Mouse (Mus musculus) layer of hippocampus, postnatal 14 days (tissue): Measurements from ENCODE around the gene Sh2d7. TPM values are rescaled to one million over a fixed set of nuclear protein-coding genes. Genes with fewer than 3 reads are reported as not detected.
"Not testable (repeated sequence)": the region's sequence is repeated elsewhere in the genome, so short reads cannot be mapped to it uniquely, and the experiment has no call there.

Experiments
- DNase-seq, 2 experiments: peaks; one replicate each; pipeline ENCODE4 v3.0.0; 2021 to 2022; ENCODE audit warnings: low spot score in 2 of 2, mixed read lengths in 1 of 2
- total RNA-seq, 2 experiments: library from RNA; stranded (reverse); gene quantifications; 2 replicates each; pipeline ENCODE4 v1.2.3; 2021

The Sh2d7 gene
- total RNA-seq, 2 experiments from 2014 or later, result 0.18 TPM; not detected in 1

DNA sequence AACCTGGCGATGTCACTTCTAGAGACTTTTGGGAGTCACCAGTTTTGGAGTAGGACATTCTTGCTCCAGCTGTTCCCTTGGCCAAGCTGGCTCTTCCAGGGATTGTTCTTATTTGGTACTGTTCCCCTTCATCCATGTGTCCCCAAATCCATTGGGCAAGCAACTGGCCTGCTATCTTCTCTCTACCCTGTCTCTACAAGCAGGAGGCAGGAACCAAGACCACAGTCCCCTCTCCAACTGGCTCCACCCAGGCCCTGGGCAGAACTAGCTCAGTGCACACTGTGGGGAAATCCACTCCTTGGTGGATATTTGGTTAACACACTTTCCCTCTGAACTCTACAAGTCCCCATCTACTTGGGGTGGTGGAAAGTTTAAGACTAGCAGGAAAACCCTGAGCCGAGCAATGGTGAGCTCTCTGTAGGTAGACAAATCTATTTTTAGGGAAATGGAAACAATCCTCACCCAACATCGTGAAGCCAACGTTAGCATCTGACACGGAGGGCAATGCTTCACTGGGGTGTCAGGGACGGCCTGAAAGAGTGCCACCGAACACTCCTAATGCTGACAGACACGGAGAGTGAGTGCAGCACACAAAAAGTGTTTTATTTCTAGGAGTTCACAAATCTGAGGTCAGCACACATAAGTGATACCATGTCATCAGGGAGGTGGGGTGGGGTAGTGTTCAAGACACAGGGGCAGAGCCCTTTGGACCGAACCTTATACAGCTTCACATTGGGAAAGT, 5.6 kb downstream of the Sh2d7 start:
- DNase-seq, result no peak

DNA sequence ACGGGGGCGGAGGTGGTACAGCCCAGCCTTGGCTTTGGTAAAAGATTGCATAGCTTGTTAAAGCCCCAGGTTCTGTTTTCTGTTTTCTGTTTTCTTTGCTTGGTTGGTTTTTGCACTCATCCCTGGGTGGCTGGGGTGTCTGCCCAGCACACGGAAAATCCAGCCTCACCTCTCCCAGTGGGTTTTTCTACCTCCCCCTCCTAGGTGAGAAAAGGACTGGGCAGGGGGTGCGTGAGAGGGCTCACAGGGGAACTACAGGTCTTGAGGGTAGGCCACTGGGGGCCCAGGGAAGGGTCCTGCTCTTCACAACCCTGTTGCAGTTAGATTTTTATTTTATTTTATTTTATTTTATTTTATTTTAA, 6.2 kb downstream of the Sh2d7 start:
- no peak for DNase-seq

DNA sequence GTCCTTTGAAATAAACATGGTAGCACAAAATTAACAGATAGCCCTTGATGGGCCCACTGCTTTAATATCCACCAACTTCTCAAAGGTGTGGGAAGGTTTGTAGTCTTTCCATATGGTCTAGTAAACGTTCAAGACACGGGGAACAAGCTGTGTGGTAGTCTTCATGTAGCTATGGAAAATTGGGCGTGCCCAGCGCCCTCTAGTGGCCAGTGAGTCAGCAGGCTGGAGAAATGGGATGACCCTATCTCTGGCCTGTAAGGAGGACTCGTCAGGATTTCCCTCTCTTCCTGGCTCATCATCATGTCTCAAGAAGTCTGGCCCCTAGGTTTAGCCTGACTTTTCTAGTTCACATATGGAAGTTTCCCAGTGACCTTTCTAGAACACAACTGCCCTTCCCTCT, 8.8 kb downstream of the Sh2d7 start:
- peak in 1 of 2 experiments; percentile 52 for DNase-seq

DNA sequence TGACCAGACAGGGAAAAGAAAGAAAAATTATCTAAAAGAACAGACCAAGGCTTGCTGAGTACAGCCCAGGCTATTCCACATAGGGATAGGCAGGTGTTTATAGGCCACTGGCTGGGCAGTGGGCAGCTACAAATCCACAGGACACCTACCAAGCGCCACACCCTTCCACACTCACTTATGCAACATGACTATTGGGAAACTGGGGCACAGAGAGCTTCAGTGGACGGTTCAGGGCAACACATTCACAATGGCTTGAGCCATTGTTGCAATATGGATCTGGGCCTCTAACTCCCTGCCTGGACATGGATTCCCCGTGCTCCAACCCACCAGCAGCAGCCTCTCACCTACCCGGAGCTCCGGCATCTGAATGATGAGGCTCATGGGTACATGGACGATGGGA, 10.6 kb downstream of the Sh2d7 start:
- no peak for DNase-seq

DNA sequence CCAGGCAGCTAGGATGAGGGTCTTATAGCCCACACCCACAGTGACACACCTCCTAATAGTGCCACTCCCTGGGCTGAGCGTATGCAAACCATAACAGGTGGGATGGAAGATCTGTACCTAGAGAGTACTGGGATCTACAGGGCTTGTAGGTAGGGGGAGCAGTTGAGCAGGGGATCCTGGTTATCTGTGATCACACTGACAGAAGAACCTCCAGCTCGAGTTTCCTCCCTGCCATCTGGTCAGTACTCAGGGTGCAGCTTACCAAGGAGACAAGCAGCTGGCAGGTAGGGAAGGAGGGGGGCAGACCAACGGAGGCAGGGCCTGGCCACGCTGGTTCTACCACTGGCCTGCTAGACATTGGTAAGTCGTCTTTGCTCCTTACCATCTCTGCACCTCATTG, 13.6 kb downstream of the Sh2d7 start:
- DNase-seq, result no peak

DNA sequence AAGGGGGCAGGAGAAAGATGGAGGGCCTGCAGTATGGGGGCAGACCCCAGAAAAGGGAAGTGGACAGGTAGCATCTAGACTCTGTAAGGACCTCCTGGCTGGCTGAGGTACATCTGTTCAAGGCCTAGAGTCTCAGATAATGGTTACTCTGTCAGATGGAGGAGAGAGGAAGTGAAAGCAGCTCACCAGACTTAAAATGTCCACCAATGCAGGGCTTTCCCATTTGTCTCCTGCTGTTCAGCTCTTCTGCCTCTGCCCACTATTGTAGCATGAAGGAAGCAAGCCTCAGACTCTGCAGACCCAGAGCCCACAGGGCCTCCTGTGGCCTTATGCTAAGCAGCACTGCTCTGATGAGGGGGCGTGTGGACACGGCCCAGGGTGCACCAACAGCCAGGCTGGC, 16.3 kb downstream of the Sh2d7 start:
- DNase-seq, result no peak

DNA sequence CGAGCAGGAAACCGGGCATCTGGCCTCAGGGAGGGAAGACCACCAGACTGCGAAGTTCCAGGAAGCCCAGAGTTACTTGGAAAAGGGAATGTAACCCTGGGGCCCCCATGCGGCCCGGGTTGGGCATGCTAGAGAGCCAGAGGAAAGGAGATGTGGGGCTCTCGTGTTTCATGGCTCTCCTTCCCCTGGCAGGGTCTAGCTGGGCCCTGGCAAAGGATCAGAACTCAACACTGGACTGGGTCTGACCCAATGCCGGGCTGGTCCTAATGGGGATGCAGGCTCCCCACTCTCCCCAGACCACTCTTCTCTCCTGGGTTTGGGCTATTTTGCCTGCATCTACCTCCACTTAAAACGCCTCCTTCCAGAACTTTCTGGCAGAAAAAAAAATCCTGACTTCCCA, 19.9 kb downstream of the Sh2d7 start:
- no peak for DNase-seq

DNA sequence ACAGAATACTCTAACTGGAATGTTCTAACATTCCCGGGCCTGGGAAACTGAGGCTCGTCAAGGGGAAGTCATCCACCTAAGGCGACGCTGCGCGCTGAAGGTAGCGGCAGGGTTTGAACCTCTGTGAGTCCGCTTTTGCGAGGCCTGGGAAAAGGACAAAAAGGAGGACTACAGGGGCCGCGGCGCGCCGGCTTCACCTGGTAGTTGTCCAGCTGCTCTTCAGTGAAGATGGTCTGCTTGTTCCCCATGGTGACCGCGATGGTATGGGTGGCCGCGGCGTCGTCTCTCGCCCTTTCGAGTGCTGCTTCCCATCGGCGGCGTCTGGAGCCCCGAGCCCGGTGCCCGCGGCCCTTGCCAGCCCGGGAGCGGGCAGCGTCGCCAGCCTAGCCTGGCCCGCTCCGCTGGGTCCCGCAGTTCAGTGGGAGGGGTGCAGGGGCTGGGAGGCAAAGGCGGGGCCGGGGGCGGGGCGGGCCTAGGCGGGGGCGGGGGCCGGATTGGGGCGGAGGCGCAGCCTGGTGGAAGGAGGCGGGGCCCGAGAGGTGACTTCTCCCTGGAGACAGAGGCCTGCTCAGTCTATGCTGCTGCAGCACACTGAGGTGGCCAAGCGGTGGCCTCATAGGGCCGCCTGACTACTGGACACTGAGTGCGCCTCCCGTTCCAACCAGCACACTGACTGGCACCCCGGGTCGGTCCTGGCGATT, 21.1 kb downstream of the Sh2d7 start, which contains the start of gene Cib2:
Gene Cib2, minus strand, starts transcription at position 448 of the 701 bp plus-strand sequence.
- DNase-seq, result peak; percentile 54 to 70

DNA sequence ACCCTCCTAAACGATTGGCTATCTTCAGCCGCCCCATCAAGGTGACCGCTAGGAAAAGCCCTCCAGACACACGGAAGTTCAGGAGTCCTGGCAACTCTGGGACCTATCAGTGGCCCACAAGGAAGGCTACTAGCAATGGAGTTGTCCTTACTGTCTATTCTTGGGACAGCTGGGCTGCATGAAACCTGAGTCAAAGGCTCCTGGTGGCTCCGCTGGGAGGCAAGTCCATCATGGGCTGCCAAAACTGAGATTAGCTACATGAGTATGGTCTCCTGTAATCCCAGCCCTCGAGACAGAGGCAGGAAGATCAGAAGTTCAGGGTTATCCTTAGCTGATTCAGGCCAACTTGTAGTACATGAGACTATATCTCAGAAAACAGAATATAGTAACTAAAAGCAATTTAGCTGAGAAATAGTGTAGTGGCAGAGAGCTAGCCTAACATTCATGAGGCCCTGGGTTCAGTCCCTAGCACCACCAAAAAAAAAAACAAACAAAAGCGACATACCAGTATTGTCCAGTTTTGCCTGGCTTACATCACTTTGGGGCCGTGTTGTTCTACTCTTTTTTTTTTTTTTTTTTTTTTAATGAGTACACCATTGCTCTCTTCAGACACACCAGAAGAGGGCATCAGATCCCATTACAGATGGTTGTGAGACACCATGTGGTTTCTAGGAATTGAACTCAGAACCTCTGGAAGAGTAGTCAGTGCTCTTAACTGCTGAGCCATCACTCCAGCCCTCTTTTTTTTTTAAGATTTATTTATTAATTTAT, 22.2 kb downstream of the Sh2d7 start:
- DNase-seq, result no peak

DNA sequence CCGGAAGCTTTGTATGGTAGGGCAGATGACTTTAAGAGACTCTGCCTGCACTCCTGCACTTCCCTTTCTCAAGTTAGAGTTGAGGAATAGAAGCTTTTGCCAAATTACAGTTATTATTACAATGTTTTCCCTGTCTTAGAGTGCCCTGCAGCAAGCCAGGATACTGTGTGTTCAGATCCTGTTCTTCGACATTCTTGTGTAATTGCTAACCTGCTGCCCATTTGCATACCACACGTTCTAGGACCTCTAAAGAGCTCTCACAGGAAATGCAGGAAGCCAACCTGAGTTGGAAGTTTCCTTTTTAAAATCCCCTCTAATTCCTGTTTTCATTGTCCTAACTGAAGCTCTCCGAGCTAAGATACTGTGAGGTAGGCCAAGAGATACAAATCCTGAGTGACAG, 28.2 kb downstream of the Sh2d7 start:
- no peak for DNase-seq

DNA sequence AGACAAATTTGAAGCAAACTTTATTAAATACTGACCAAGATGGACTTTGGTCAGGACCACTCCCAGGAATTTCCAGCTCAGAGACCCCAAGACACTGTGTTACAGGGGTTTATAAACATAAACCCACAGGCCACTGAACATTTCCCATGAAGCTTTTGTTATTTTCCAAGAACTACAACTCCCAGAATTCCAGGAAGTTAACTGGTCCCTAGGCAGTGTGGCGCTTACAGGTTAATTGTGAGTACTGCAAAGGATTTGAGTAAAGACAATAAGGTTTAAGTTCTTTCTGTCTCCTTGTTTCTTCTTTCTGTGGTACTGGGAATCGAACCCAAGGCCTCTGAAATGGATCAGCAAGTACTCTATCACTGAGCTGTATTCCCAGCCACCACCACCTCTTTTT, 29.9 kb downstream of the Sh2d7 start:
- DNase-seq, result no peak

DNA sequence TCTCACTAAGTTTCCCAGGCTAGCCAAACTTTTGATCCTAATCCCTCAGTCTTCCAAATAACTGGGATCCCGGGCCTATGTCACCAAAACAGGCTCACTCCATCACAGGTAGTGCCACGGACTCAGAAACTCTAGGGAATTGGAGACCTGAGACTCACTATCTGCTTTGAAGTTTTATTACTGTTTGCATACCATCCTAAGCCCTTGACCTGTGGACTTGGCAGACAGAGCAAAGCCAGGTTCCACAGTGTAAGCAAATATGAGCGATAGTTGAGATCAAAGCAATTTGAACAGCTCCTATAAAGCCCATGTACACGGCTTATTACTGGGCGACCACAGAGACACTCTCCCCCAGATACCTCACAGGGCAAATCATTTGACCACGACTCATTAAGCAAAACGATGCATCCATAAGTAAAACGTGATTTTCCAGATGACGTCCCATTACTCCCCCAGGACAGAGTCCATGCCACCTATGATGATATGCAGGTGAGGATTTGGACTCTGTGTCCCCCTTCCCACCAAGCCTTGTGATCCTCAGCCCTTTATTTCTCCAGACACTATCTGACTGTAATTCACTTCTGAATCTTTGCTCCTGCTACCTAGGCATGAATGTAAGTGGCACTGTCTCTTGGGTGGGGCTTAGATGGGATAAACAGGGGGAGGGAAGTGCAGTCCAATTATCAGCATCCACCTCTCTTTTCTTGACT, 32.5 kb downstream of the Sh2d7 start:
- no peak for DNase-seq

DNA sequence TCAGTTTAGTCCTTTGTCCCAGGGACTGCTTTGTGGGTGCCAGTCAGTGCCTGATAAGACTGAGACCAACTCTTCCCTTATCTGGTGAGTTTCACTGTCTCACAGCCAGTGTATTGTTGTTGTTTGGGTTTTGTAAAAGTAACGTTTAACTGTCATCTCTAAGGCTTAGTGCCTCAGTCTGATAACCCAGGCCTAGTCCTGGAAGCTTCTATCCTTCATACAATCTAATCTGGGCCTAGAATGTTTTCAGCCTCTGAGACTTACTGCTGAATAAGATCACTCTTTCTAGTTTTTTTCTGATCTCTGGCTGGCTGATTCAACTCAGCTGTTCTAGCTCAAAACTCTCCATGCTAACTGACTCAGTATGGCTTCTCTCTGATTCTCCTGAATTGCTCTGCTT, 44.9 kb downstream of the Sh2d7 start:
- DNase-seq, result no peak

DNA sequence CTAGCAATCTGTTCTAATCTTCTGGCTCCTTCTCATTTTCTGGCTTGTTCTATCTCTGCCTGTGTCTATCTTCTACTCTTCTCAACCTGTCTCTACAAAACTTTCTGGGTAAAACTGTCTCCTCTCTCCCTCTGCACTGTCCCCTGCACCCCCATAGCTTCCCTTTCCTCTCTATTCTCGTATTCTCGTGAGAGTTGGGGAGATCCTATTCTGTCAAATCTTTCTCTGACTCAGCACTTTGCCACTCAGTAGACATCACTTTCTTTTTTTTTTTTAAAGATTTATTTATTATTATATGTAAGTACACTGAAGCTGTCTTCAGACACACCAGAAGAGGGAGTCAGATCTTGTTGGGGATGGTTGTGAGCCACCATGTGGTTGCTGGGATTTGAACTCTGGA, 45.3 kb downstream of the Sh2d7 start:
- DNase-seq, result not testable (repeated sequence)

DNA sequence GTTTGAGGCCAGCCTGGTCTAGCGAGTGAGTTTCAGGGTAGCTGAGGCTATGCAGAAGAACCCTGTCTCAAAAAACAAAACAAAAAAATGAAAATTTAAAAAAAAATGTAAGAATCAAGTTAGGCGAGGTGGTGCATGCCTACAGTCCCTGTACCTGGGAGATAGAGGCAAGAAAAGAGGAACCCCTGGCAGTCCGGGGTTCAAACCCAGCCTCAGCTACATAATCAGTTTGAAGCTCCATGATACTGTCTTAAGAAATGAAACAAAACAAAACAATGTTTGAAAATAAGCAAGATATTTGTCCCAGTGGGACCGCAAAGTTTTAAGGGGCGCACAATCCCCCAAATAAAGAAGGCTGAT, 47.0 kb downstream of the Sh2d7 start:
- DNase-seq, result no peak

DNA sequence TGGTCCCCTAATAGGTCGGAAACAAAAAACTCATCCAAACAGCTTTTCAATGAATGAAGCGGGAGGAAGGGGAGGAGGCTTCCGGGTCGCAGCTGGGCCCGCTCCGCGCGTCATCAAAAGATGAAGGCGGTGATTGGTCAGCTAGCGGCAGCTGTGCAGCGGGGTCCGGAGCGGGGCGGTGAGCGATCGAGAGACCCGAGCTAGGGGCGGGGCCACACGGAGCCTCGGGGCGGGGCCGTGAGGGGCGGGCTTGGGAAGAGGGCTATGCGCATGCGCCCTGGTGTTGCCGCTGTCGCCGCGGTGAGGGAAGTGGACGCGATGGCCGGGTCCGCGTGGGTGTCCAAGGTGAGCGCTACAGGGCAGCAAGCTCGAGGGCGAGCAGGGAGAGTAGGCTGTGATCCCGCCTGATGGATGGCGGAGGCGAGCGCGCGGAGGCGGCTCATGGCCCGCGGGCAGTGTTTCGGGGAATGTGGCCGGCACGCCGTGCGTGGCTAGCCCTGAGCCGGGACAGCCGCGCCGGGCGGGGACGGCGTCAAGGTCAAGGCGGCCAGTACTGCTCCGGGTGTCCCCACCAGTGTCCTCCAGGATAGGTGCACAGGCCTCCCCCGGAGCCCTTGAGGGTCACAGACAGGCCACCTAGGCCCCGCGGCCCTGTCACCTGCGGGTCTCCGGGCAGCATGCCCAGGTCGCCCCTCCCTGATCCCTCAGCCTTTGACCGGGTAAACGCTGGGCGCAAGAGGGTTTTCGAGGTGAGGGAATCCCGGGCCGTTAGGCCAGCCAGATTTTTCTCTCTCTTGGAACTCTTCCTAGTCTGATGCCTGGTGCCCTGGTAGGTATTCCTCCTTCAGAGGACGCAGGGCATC, 47.6 kb downstream of the Sh2d7 start, which contains the start of gene Idh3a:
Gene Idh3a, plus strand, starts transcription at position 136 of the 863 bp plus-strand sequence.
- DNase-seq, result peak; percentile 96 to 98

DNA sequence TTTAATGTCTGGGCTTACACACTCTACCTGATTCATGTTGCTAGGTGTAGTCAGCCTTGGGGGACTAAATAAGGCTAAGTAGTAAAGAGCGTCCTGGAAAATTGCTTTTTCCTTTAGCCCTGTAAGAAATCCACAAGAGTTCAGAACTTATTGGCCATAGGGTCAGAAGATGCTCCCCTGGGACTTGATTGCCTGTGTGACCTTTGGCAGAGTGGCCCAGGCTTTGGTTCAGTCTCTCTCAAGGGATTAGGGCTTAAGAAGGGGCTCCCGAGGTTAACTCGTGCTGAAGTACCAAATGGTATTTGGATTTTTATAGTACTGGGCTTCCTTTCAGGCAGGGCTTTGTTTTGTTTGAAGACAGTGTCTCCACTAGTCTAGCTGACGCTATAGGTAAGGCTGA, 49.1 kb downstream of the Sh2d7 start:
- DNase-seq, result no peak

DNA sequence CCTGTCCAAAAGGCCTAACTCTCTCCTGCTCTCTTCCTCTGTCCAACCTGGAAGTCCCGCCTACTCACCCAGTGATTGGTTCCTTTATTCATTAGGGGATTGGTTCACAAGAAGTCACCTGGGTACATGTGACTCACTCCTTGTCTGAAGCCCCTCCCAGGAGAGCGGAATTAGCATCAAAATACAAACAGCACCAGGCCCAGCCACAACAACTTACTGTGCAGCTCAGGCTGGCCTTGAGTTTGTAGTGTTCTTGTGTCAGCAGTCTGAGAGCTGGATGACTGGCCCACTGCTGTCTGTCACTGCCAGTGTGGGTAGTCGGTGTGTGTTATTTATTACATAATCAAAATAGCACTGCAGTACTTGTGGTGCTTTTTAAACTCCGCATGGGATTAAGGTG, 54.9 kb downstream of the Sh2d7 start:
- DNase-seq, result not testable (repeated sequence)
